Mouse (Mus musculus): Measurements from ENCODE around the gene Olfr1105.

Olfr1105 gene

GRCm38 (mm10) chr2:87036431-87036830 lies at the start of gene Olfr1105:
Gene Olfr1105, minus strand, starts transcription at chr2:87036531.
- no peak for DNase-seq

- no peak for DNase-seq
These were observed 39.4 kb upstream of the Olfr1105 start, which contains the start of gene Olfr1107 for GRCm38 (mm10) chr2:87075717-87076116. Gene Olfr1107, minus strand, starts transcription at chr2:87075817.

DNA sequence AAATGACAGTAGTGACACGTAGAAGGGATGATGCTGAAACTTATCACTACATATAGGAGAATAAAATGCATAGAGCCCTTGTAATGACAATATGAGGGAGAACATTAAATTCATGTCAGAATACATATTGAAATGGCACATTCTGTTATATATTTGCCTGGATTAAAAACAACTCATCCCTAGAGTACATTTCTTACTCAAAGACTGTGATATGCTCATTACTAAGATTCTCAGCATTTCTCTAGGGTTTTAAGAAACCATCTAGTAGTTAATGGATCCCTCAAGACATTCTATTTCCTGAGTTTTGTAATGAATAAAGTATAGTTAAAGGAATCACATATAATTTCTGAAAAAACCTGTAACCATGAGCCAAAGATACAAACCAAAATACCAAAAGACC lies 15.8 kb upstream of the Olfr1105 start, which contains the start of gene Olfr1106:
Gene Olfr1106 (minus strand): TSS at position 101 of the 400 bp plus-strand sequence.
- no peak for DNase-seq

- no peak for DNase-seq
These were observed 9.4 kb downstream of the Olfr1105 start, which contains the start of gene Olfr1104 for GRCm38 (mm10) chr2:87026980-87027379. Gene Olfr1104, minus strand, starts transcription at chr2:87027080.

DNA sequence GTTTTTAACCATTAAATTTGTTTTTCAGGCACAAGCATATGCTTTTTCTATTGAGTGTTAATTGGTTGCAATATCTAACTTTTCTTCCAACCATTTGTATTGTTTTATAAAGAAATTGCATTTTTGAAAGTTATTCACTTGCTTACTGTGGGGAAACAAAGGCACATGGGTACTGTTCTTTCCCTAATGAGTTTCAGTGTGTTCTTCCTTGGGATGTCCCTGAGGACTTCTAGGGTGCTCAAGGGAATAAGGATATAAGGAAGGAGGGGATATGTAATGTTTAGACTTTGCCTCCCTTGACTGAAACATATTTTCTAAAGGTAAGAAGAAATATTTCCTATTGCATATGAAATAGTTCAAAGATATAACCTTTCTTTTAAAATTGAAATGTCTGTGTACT lies 38.2 kb downstream of the Olfr1105 start, which contains the start of gene Olfr1102:
Gene Olfr1102 (plus strand): TSS at position 301 of the 400 bp plus-strand sequence.
- no peak for DNase-seq

GRCm38 (mm10) chr2:86991121-86991520 lies 45.2 kb downstream of the Olfr1105 start, which contains the start of gene Olfr1101:
Gene Olfr1101, minus strand, starts transcription at chr2:86991221.
- DNase-seq = no peak

All from cerebellum, postnatal 10 days (tissue).